Mouse (Mus musculus): ENCODE measurements around the gene Cxcr2. TPM values are rescaled to one million over a fixed set of nuclear protein-coding genes. Genes with fewer than 3 reads are reported as not detected.
A peak's percentile ranks its signal among the peaks of the same experiment; 100 is the strongest.

Gene Cxcr2
- polyA plus RNA-seq, 1 experiment from 2014 or later: 0.21 TPM

DNA sequence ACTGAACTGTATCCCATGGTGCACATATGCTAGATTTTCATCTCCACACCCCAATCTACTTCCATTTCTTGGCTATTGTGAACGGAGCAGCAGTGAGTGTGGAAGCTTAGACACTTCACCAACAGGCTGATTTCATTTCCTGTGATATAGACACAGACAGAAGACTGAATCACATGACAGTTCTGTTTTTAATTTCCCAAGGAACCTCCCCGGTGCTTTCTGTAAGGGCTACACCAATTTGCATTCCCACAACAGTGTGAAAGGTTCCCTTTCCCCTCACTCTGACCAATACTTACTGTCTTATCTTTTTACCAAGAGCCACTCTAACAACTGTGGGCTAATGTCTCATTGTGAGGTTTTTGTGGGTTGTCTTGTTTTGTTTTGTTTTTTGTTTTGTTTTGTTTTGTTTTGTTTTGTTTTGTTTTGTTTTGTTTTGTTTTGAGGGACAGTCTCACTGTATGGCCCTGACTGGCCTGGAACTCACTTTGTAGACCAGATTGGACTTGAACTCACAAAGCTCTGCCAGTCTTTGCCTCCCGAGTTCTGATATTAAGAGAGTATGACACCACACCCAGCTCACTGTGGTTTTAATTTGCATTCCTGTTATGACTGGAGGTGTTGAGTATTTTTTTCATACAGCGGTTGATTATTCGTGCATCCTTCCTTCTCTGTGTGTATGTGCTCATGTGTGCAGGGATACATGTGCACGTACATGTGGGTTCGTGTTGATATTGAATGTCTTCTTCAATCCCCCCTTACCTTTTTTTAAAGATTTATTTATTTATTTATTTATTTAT, 47.5 kb downstream of the Cxcr2 start:
- Histone ChIP-seq H3K4me2 (ENCODE audit: low read depth, low read length) (no peak overlapping the region), H3K4me3 (ENCODE audit: low read length) (no peak overlapping the region), H3K9me3 (ENCODE audit: control insufficient read depth, low read length) (no peaks in the 10 kb centered on the region), H3K4me1 (replicated peaks; ENCODE audit: control insufficient read depth, insufficient read depth, low read length) (peaks cover 8% of the 10 kb centered on the region; the same call in 1 of the 2 replicates), H3K27me3 (ENCODE audit: control insufficient read depth, insufficient read depth, low read depth, low read length) (no peaks in the 10 kb centered on the region), H3K27ac (ENCODE audit: low read length) (no peak overlapping the region), H3K36me3 (ENCODE audit: control insufficient read depth, insufficient read depth, low read length) (no peaks in the 10 kb centered on the region), H3K9ac (ENCODE audit: low read length) (no peak overlapping the region)
- ATAC-seq (ENCODE audit: low read depth): peak; percentile 15; the same call in 1 of the 2 replicates
- 75% methylated on average over 7 of the region's 7 CpGs for WGBS

DNA sequence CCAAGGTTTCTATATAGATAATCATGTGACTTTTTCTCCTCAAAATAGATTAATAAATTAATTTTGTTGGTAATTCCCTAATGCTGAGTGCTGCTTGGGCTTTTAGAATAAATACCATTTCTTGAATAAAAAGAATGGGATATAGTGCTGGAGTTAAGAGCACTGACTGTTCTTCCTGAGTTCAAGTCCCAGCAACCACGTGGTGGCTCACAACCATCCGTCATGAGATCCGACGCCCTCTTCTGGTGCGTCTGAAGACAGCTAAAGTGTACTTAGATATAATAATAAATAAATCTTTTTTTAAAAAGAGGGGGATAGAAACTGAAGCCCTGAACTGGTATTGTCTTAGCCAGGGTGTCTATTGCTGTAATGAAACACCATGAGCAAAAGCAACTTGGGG, 49.7 kb downstream of the Cxcr2 start:
- no peak for ATAC-seq (ENCODE audit: low read depth)
- Histone ChIP-seq H3K9me3 (ENCODE audit: control insufficient read depth, low read length) (no peaks in the 10 kb centered on the region), H3K4me1 (replicated peaks; ENCODE audit: control insufficient read depth, insufficient read depth, low read length) (0 out of 2 replicates have a peak, but pooled peaks cover 8% of the 10 kb centered on the region), H3K9ac (ENCODE audit: low read length) (no peak overlapping the region), H3K4me3 (ENCODE audit: low read length) (no peak overlapping the region), H3K36me3 (ENCODE audit: control insufficient read depth, insufficient read depth, low read length) (no peaks in the 10 kb centered on the region), H3K27ac (ENCODE audit: low read length) (no peak overlapping the region), H3K4me2 (ENCODE audit: low read depth, low read length) (no peak overlapping the region), H3K27me3 (ENCODE audit: control insufficient read depth, insufficient read depth, low read depth, low read length) (no peaks in the 10 kb centered on the region)
- 56% methylated on average over 5 of the region's 5 CpGs for WGBS

DNA sequence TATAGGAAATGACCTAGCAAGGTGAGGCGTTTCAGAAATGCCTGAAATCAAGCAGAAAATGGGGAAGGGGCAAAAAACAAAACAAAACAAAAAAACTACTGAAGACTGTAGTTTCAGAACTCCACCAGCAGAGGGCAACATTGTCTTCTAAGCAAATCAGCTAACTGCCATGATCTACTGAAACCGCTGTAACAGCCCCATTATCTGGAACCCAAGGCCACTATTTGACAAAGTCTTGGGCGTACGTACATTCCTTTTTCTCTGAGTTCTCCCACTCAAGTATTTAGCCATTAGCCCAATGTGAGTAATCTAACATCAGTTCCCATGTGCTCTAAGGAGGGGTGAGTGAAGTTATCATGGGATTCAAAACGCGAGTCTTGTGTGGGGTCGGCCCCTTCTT, 52.1 kb downstream of the Cxcr2 start:
- Histone ChIP-seq H3K27me3 (ENCODE audit: control insufficient read depth, insufficient read depth, low read depth, low read length) (no peaks in the 10 kb centered on the region), H3K9me3 (ENCODE audit: control insufficient read depth, low read length) (no peaks in the 10 kb centered on the region), H3K4me1 (replicated peaks; ENCODE audit: control insufficient read depth, insufficient read depth, low read length) (0 out of 2 replicates have a peak, but pooled peaks cover 2% of the 10 kb centered on the region), H3K9ac (ENCODE audit: low read length) (no peak overlapping the region), H3K36me3 (ENCODE audit: control insufficient read depth, insufficient read depth, low read length) (no peaks in the 10 kb centered on the region), H3K4me3 (ENCODE audit: low read length) (no peak overlapping the region), H3K4me2 (ENCODE audit: low read depth, low read length) (no peak overlapping the region), H3K27ac (ENCODE audit: low read length) (no peak overlapping the region)
- 53% methylated on average over 7 of the region's 7 CpGs for WGBS
- ATAC-seq (ENCODE audit: low read depth): no peak

DNA sequence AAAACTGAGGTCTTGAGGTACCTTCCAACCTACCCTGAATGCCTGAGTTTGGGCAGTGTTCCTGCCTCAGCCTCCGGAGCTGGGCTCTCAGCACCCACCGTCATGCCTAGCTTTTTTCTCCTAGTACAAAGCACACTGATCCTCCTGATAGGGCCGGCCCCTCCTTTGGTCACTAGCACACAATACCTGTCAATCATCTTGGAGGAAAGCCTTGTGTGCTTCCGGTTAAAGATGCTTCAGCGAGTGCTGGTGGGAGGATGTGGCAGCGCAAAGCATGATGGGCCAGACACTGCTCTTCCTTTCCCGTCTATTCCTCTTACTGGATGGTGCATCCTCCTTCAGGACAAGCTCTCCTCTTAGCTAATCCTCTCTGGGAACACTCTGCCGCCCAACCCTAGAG, 52.9 kb downstream of the Cxcr2 start:
- Histone ChIP-seq H3K9me3 (ENCODE audit: control insufficient read depth, low read length) (no peaks in the 10 kb centered on the region), H3K27me3 (ENCODE audit: control insufficient read depth, insufficient read depth, low read depth, low read length) (no peaks in the 10 kb centered on the region), H3K4me3 (ENCODE audit: low read length) (no peak overlapping the region), H3K9ac (ENCODE audit: low read length) (no peak overlapping the region), H3K27ac (ENCODE audit: low read length) (no peak overlapping the region), H3K4me1 (replicated peaks; ENCODE audit: control insufficient read depth, insufficient read depth, low read length) (no peaks in the 10 kb centered on the region), H3K36me3 (ENCODE audit: control insufficient read depth, insufficient read depth, low read length) (no peaks in the 10 kb centered on the region), H3K4me2 (ENCODE audit: low read depth, low read length) (no peak overlapping the region)
- ATAC-seq (ENCODE audit: low read depth): no peak
- 66% methylated on average over 8 of the region's 8 CpGs for WGBS

DNA sequence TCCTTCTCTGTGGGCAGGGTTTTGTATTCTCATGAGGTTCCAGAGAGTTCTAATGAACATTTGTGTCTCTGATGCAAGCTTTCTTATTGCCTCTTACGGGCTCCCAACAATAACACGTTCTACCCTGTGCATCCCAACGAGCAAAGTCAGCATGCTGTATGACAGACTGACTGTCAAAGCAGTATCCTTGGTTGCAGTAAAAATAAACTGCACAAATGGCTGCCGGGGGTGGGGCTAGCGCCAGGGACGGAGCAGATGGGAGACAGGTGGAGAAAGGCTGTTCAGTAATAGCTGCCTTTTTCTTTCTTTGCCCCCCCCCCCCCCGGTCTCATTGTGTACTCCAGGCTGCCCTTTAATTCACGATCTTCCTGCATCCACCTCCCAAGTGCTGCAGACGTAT, 54.1 kb downstream of the Cxcr2 start:
- 48% methylated on average over 8 of the region's 9 CpGs for whole genome bisulfite sequencing
- Histone ChIP-seq H3K9ac (ENCODE audit: low read length) (no peak overlapping the region), H3K27ac (ENCODE audit: low read length) (no peak overlapping the region), H3K36me3 (ENCODE audit: control insufficient read depth, insufficient read depth, low read length) (no peaks in the 10 kb centered on the region), H3K9me3 (ENCODE audit: control insufficient read depth, low read length) (no peaks in the 10 kb centered on the region), H3K4me2 (ENCODE audit: low read depth, low read length) (no peak overlapping the region), H3K27me3 (ENCODE audit: control insufficient read depth, insufficient read depth, low read depth, low read length) (no peaks in the 10 kb centered on the region), H3K4me1 (replicated peaks; ENCODE audit: control insufficient read depth, insufficient read depth, low read length) (no peaks in the 10 kb centered on the region), H3K4me3 (ENCODE audit: low read length) (no peak overlapping the region)
- ATAC-seq (ENCODE audit: low read depth): no peak

DNA sequence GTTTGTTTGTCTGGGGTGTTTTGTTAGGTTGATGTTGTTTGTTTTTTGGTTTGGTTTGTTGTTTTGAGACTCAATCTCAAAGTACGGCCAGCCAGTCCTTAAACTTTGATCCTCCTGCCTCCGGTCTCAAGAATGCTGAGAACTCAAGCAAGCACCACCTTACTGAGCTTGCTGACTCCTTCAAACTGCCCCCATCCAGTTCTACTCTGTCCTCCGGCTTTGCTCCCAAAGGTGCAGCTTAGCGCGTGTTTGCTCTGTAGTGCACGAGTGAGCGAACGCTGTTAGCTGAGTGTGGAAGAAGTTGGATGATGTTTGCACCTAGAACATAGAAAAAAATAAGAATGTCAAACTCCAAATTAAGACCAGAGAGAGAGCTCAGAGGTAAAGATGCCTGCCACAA, 55.2 kb downstream of the Cxcr2 start:
- Histone ChIP-seq H3K9me3 (ENCODE audit: control insufficient read depth, low read length) (no peaks in the 10 kb centered on the region), H3K4me3 (ENCODE audit: low read length) (no peak overlapping the region), H3K4me1 (replicated peaks; ENCODE audit: control insufficient read depth, insufficient read depth, low read length) (no peaks in the 10 kb centered on the region), H3K27ac (ENCODE audit: low read length) (no peak overlapping the region), H3K9ac (ENCODE audit: low read length) (no peak overlapping the region), H3K36me3 (ENCODE audit: control insufficient read depth, insufficient read depth, low read length) (no peaks in the 10 kb centered on the region), H3K27me3 (ENCODE audit: control insufficient read depth, insufficient read depth, low read depth, low read length) (no peaks in the 10 kb centered on the region), H3K4me2 (ENCODE audit: low read depth, low read length) (no peak overlapping the region)
- no peak for ATAC-seq (ENCODE audit: low read depth)
- 72% methylated on average over 8 of the region's 8 CpGs for WGBS

MicroRNAs encoded within 50 kb of the gene (microRNA counts, 519-probe panel; counts per million panel counts)
- 1,223 counts per million, percentile 12 among the panel's probes with 10 or more counts for microRNA mmu-miR-1928

Small RNAs within 50 kb of the gene (microRNA-seq; reads per million reads assigned to microRNA genes)
- gene Mir1928: not detected

Other genes starting within 250 kb of the Cxcr2 start
- 137 and 147 TPM in 2 replicates for gene Tns1, start 29.5 kb upstream of the Cxcr2 start, polyA plus RNA-seq (2015; fragmentation: Nextera tagmentation; extraction: Ambion mirVana)
- gene Rufy4, start 28.4 kb upstream of the Cxcr2 start, polyA plus RNA-seq (2015; fragmentation: Nextera tagmentation; extraction: Ambion mirVana): 0.31 and 0.64 TPM in 2 replicates
- gene Cxcr1, start 40.6 kb downstream of the Cxcr2 start, polyA plus RNA-seq (2015; fragmentation: Nextera tagmentation; extraction: Ambion mirVana): not detected in 2 replicates
- gene Arpc2, start 82.1 kb downstream of the Cxcr2 start, polyA plus RNA-seq (2015; fragmentation: Nextera tagmentation; extraction: Ambion mirVana): 418 and 448 TPM in 2 replicates
- gene Gpbar1, start 124.6 kb downstream of the Cxcr2 start, polyA plus RNA-seq (2015; fragmentation: Nextera tagmentation; extraction: Ambion mirVana): 0.19 and 0.40 TPM in 2 replicates
- 252 and 267 TPM in 2 replicates for gene Aamp, start 130.7 kb downstream of the Cxcr2 start, polyA plus RNA-seq (2015; fragmentation: Nextera tagmentation; extraction: Ambion mirVana)
- 123 and 126 TPM in 2 replicates for gene Pnkd, start 130.9 kb downstream of the Cxcr2 start, polyA plus RNA-seq (2015; fragmentation: Nextera tagmentation; extraction: Ambion mirVana)
- gene Tmbim1, start 151.6 kb downstream of the Cxcr2 start, polyA plus RNA-seq (2015; fragmentation: Nextera tagmentation; extraction: Ambion mirVana): 57.9 and 63.0 TPM in 2 replicates
- gene Catip, start 208.1 kb downstream of the Cxcr2 start, polyA plus RNA-seq (2015; fragmentation: Nextera tagmentation; extraction: Ambion mirVana): 1.9 and 3.0 TPM in 2 replicates
- 3.5 and 5.8 TPM in 2 replicates for gene Slc11a1, start 221.2 kb downstream of the Cxcr2 start, polyA plus RNA-seq (2015; fragmentation: Nextera tagmentation; extraction: Ambion mirVana)
- 90.8 and 93.9 TPM in 2 replicates for gene Ctdsp1, start 237.5 kb downstream of the Cxcr2 start, polyA plus RNA-seq (2015; fragmentation: Nextera tagmentation; extraction: Ambion mirVana)